Mouse (Mus musculus): Measurements from ENCODE around the gene Egfl8. TPM values are rescaled to one million over a fixed set of nuclear protein-coding genes. Genes with fewer than 3 reads are reported as not detected.

The Egfl8 gene
- total RNA-seq, 2 experiments from 2014 or later: 3.9 to 5.1 TPM

Other genes starting within 250 kb of the Egfl8 start
- gene Btnl1, start 238.8 kb downstream of the Egfl8 start, total RNA-seq (2021): not detected
- 1 to 10 TPM; 2.3 to 4.7 TPM for gene BC051142, start 217.2 kb downstream of the Egfl8 start, total RNA-seq (2021)
- not detected for gene Btnl4, start 138.7 kb downstream of the Egfl8 start, total RNA-seq (2021)
- gene Btnl6, start 98.6 kb downstream of the Egfl8 start, total RNA-seq (2021): not detected
- 10 to 100 TPM; 10.9 to 11.9 TPM for gene Notch4, start 51.7 kb downstream of the Egfl8 start, total RNA-seq (2021)
- 1 to 10 TPM; 1.9 to 2.9 TPM for gene Gpsm3, start 26.2 kb downstream of the Egfl8 start, total RNA-seq (2021)
- 10 to 100 TPM; 52.7 to 56.1 TPM for gene Pbx2, start 24.7 kb downstream of the Egfl8 start, total RNA-seq (2021)
- gene Ager, start 18.1 kb downstream of the Egfl8 start, total RNA-seq (2021): under 1 TPM; 0.55 to 0.71 TPM
- 10 to 100 TPM; 71.4 to 76.3 TPM for gene Rnf5, start 12.3 kb downstream of the Egfl8 start, total RNA-seq (2021)
- gene Agpat1, start 11.7 kb downstream of the Egfl8 start, total RNA-seq (2021): 100 to 1,000 TPM; 169 to 174 TPM
- 10 to 100 TPM; 45.8 to 46.4 TPM for gene Ppt2, start 12.5 kb upstream of the Egfl8 start, total RNA-seq (2021)
- gene Prrt1, start 13.6 kb upstream of the Egfl8 start, total RNA-seq (2021): 100 to 1,000 TPM; 171 to 183 TPM
- gene Fkbpl, start 28.8 kb upstream of the Egfl8 start, total RNA-seq (2021): 10 to 100 TPM; 12.0 to 17.0 TPM
- gene Atf6b, start 31.2 kb upstream of the Egfl8 start, total RNA-seq (2021): 10 to 100 TPM; 72.7 to 72.8 TPM
- 1 to 10 TPM; 1.2 to 1.6 TPM for gene Tnxb, start 54.6 kb upstream of the Egfl8 start, total RNA-seq (2021)
- 10 to 100 TPM in 1 of 2 experiments, 1 to 10 TPM in 1; 7.6 to 10.3 TPM for gene C4b, start 127.9 kb upstream of the Egfl8 start, total RNA-seq (2021)
- not detected for gene Cyp21a1, start 188.6 kb upstream of the Egfl8 start, total RNA-seq (2021)
- 10 to 100 TPM; 52.2 to 57.6 TPM for gene Stk19, start 221.0 kb upstream of the Egfl8 start, total RNA-seq (2021)
- gene Dxo, start 221.0 kb upstream of the Egfl8 start, total RNA-seq (2021): 10 to 100 TPM; 35.9 to 37.1 TPM
- gene Skiv2l, start 234.2 kb upstream of the Egfl8 start, total RNA-seq (2021): 10 to 100 TPM; 64.0 to 65.9 TPM
- 10 to 100 TPM; 30.9 to 37.9 TPM for gene Nelfe, start 234.4 kb upstream of the Egfl8 start, total RNA-seq (2021)
- gene Cfb, start 246.5 kb upstream of the Egfl8 start, total RNA-seq (2021): under 1 TPM in 1 of 2 experiments, not detected in 1; 0.30 TPM

Data from left cerebral cortex, postnatal 25 days (tissue).